Mouse (Mus musculus) ZHBTc4 (cell line): ENCODE data around the gene Olfr71.

ENCODE experiments used
- DNase-seq: peaks from one replicate; pipeline ENCODE4 v3.0.0-alpha.2; 2011; ENCODE audit warnings: low read depth, low spot score

Olfr71 gene

GRCm38 (mm10) chr4:43709869-43710268, at the start of gene Olfr71:
TSS of gene Olfr71 (minus strand) at chr4:43710255.
- no peak for DNase-seq

- no peak for DNase-seq
These were observed 47.2 kb upstream of the Olfr71 start for GRCm38 (mm10) chr4:43757213-43757612.

GRCm38 (mm10) chr4:43745187-43745586, 35.1 kb upstream of the Olfr71 start:
- DNase-seq: peak; percentile 73

- no peak for DNase-seq
These were observed 33.0 kb upstream of the Olfr71 start for GRCm38 (mm10) chr4:43743099-43743498.

- DNase-seq: no peak
These were observed 32.6 kb upstream of the Olfr71 start for GRCm38 (mm10) chr4:43742637-43743036.

- DNase-seq: peak; percentile 41
These were observed 31.5 kb upstream of the Olfr71 start for GRCm38 (mm10) chr4:43741526-43741925.

- DNase-seq: peak; percentile 28
These were observed 29.1 kb upstream of the Olfr71 start for GRCm38 (mm10) chr4:43738989-43739674.

GRCm38 (mm10) chr4:43737144-43737543, 27.1 kb upstream of the Olfr71 start:
- DNase-seq: no peak

GRCm38 (mm10) chr4:43733186-43733585, 23.1 kb upstream of the Olfr71 start:
- DNase-seq: no peak

- DNase-seq: no peak
These were observed 22.1 kb upstream of the Olfr71 start for GRCm38 (mm10) chr4:43732171-43732570.

- DNase-seq: peak; percentile 49
These were observed 20.8 kb upstream of the Olfr71 start for GRCm38 (mm10) chr4:43730750-43731297.

- DNase-seq: no peak
These were observed 19.9 kb upstream of the Olfr71 start, which contains the start of gene Spaar for GRCm38 (mm10) chr4:43729794-43730550. TSS of gene Spaar (plus strand) at chr4:43730034.

GRCm38 (mm10) chr4:43729126-43729525, 19.1 kb upstream of the Olfr71 start:
- DNase-seq: no peak

GRCm38 (mm10) chr4:43728576-43728954, 18.5 kb upstream of the Olfr71 start:
- no peak for DNase-seq

- no peak for DNase-seq
These were observed 17.9 kb upstream of the Olfr71 start for GRCm38 (mm10) chr4:43727718-43728575.

- DNase-seq: peak; percentile 75
These were observed 16.9 kb upstream of the Olfr71 start, which contains the start of gene Hrct1 for GRCm38 (mm10) chr4:43726995-43727394. TSS of gene Hrct1 (plus strand) at chr4:43727188.

- DNase-seq: no peak
These were observed 16.4 kb upstream of the Olfr71 start for GRCm38 (mm10) chr4:43726228-43726993.

GRCm38 (mm10) chr4:43724764-43725163, 14.7 kb upstream of the Olfr71 start:
- peak; percentile 68 for DNase-seq

GRCm38 (mm10) chr4:43722191-43722590, 12.1 kb upstream of the Olfr71 start:
- no peak for DNase-seq

- peak; percentile 82 for DNase-seq
These were observed 10.6 kb upstream of the Olfr71 start for GRCm38 (mm10) chr4:43720491-43721228.
